Mouse (Mus musculus) kidney, adult 8-10 months (tissue): ENCODE data around the gene Olfm1.

Experiments
- DNase-seq, 2 experiments: peaks; one replicate each; pipeline ENCODE4 v3.0.0; 2022

Gene Olfm1

DNA sequence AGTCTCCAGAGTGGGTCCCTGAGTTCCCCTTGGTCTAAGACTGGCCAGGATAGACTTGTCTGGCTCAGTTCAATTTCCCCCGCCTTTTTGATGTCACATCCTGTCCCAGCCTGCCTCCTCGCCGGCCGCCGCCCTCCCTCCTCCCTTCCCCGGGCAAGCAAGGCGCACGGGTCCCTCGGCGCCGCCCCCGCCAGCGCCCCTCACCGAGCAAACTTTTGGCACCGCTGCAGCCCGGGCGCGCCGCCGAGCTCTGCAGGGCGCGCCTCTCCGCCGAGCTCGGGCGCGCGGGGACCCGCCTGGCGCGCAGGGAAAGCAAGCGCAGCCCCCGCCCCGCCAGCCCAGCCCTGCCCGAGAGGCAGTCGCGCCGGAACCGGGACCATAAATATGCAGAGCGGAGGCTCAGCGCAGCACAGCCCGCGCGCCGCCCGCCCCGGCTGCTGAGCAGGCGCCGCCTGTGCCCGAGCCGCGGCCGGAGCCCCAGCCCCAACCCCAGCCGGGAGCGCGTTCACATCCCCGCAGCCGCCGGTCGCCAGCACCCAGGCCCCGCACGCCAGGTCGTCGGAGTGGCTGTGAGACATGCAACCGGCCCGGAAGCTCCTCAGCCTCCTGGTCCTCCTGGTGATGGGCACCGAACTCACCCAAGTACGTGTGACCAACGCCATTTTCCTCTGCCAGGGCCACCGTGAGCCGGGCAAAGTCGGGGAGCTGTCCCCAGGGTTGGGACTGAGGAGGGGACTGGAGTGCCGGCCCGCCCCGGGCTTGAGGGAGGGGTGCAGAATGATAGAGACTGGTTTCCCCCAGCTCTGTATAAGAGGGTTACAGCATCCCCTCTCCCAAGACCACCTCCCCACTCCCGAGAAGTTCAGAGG is at the start of gene Olfm1:
Gene Olfm1 (plus strand): TSS at position 172 of the 869 bp plus-strand sequence.
- peak; percentile 17 to 27 for DNase-seq

DNA sequence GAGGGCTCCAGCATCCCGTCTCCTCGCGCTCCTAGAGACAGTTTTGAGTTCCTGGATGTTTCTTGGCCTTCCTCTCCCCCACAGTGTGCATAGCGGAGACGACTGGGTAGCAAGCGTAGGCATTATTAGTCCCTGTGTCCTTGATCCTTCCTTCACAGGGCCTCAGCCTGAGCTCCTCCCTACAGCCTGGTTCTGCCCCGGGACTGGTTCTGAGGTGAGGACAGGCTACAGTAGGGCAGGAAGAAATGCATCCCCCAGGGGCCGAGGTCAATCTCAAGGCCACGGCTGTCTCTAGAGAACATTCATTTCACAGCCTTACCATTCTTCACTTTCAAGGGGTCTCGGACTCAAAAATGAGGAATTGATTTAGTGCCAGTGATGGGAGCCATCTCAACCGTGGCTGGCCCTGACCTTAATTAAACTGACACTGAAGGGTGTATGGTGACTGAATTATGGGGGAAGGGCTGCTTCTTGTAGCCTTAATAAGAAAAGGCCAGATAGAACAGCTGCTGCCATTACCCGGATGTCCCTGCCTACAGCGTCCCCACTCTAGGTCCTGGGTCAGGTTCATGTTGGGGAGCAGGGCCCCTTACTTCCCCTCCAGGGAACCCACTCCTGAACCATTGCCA is 49.3 kb upstream of the Olfm1 start:
- no peak for DNase-seq

DNA sequence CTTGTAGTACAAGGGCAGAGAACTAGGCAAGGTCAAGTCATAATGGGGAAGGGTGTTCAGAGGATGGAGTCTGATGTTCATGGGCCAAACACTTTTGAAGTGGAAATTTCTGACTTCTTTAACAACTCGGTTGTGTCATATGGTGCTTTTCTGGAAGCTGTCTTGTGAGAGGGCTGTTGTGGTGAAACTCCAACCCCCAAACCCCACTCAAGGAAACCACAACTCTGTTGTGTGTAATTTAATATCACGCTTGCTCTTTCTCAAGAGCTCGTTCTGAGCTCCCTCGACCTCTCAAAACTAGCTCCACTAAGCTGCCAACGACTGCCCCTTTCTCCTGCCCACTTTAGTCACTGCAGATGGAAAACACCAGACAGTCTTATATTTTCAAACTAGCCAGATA is 47.1 kb upstream of the Olfm1 start:
- DNase-seq, result no peak

DNA sequence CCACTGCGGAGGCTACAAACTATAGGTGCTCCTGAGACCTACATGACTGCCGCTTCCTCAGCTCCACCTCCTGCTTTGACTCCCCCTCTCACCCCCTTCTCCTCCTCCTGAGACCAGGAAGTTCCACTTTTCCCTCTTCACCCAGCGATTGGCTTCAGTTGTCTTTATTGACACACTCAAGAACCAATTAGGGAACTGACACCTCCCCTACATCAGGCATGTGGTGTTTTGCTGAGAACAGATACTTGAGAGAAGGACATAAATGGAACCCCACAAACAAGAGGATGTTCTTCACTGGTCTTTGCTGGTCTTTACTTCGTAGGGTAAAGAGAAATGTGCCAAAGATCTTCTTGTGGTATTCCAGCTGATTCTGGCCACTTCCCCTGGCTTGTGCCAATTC is 46.6 kb upstream of the Olfm1 start:
- no peak for DNase-seq

DNA sequence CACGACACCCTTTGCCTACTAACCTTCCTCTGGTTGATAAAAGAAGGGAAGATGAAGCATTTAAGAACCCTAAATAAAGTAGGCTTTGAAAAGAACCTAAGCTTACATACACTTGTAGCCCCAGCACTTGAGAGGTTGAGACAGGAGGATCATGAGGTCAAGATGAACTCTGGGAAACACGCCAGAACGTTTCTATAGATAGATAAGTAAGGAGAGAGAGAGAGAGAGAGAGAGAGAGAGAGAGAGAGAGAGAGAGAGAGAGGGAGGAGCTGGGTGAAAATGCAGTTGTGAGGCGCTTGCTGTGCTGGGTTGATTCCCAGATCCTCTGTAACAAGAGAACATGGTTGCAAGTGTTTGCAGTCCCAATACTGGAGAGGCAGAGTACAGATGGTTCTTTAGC is 46.1 kb upstream of the Olfm1 start:
- DNase-seq, result no peak

DNA sequence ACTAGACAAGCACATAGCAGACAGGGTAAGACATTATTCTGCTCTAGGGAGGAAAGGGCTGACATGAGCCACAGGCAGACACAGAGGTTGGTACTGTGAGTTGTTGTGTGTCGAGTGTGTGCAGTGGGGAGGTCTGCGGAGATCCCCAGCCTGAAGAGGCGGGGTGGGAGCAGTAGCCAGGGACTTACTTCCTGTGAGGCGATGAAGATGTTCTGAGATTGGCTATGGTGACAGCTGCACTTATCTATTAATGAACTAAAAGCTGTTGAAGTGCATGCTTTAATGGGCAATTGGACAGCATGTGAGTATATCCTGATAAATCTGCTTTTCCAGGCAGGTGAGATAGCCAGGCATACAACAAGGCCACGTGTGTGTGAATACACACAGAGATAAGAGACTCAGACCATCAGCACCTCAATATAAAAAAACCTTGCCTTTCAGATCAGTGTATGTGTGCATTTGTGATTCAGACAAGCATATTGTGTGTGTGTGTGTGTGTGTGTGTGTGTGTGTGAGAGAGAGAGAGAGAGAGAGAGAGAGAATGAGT is 45.5 kb upstream of the Olfm1 start:
- no peak for DNase-seq

DNA sequence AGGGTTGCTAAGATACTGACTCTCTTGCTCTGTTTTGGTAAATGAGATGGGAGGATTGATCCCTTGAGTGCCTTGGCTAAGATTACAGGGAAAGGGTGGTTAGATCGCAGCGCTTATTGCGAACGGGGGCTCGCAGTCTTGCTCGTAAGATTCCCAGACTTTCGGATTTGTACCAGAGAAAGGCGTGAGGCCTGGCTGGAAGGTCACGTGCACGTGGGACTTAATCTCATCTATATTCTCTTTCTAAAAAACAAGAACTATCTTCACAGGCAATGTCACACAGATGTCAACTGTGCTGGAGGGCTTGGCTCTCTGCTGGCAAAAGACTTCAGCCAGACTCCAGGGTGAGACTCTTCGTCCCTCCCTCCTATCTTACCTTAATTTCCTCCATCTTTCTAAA is 43.1 kb upstream of the Olfm1 start:
- no peak for DNase-seq

DNA sequence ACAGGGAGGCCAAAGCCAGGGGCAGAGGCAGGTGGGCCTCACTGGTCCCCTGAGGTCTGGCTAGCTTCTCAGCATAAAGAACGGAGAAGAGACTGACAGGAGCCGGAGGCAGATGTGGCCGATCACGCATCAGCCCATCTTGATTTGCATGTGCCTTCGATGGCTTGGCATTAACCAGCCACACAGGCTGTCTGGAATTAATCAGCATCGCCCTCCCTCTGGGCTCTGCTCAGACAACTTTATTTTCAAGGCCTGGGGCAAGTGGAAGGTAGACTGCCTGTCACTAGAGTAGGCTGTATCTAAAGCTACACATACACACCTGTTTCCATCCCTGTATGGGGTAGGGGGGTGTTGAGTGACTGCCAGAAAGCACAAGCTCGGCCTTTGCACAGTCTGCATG is 32.2 kb upstream of the Olfm1 start:
- no peak for DNase-seq

DNA sequence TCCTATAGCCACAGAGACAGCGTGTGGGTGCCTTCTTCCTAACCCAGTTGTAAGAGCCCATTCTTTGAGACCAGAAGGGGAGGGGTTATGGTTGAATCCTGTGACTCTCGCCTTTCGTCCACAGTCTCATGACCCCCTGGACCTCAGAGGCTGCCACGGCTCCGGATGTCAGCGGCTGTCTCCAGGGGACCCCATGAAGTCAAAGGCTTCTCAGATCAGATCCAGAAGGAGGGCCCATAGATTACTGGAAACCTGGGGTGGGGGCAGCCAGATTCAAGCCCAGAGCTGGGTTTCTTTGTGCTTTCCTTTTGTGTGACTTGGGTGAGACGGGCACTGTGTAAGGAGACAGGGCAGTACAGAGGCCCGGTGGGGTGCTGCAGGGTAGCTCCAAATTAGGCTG is 27.2 kb upstream of the Olfm1 start:
- DNase-seq, result peak; percentile 4

DNA sequence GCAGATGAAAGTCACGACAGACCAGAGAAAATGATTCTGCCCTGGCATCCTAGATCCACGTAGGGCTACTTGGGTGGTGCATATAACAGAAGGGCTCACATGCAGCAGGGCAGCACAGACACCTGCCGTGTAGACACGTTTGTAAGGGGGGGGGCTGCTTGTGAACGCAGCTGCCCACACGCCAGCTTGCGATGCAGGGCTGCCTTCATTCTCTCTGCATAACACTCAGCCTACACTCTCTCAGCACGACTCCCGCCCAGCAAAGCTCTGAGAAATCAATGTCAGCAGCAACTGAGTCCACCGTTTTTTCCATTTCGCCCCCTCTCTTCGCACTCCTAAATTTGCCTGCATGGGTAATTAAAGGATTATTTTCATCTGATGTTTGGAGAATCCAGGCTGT is 23.5 kb upstream of the Olfm1 start:
- no peak for DNase-seq

DNA sequence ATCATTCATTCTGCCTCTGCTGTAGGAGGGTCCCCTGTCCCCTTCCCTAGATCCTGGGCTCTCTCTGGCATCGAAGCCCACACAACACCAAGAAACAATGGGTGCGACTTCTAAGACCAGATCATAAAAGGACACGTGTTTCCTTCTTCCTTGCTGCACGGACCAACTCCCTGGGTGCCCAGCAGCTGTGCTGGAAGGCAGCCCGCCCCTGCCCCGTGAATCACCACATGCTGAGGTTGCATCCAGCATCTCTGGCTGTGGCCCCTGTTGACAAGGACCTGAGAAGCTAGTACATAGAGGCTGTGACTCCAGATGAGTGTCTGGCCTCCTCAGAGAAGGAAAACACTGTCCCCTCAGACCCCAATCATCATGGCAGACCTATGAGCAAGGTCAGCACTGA is 20.8 kb upstream of the Olfm1 start:
- no peak for DNase-seq

DNA sequence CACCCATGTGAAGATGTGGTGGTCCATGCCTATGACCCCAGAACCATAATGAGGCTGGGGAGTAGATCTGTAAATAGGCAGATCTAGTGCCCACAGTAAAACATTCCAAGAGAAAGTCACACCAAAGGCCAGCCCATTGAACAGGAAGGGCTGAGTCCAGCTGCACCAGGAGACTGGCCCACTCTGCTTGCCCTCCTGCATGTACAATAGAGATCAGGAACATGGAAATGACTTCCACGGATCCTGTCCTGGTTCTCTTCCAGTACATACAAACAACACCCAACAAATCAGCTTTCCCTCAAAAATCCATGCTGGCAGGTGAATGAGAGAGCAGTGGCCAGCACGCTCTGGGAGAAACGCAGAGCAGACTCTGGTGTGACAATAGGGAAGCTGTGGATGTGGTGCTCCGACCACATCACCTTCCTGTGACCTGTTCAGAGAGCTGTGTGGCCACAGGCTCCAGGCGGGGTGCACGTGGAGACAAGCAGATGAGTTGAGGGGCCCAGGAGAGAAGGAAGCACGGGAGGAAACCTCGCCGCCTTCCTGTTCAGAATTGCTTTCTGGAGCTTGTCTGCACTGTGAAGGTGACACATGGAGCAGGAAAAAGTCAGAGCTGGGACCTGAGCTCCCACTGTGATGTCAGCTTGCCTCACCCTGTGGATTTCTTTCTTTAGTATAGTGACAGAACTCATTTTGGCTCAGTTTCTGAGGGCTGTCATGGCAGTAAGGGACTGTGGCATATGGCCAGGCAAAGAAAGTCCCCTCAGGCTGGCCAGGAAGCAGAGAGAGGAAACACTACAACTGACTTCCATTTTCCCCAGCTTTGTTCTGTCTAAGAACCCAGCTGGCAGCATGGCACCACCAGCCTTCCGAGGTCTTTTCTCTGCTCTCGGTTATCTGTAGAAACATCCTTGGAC is 19.3 kb upstream of the Olfm1 start:
- no peak for DNase-seq

DNA sequence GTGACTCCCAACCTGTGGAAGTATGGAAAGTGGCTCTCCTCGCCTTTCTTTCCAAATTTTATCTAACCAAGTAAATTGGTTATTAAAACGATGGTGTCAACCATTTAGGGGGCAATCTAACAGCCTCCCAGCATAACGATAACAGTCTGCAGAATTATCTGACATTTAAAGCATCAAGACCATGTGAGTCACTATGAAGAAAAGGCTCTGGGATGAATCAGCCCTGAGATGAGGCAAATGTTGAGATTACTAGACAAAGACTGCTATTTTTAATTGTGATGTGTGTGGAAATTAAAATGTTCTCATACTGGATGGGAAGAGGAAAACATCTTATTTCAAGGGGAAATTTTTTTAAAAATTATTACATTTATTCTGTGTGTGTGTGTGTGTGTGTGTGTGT is 18.4 kb upstream of the Olfm1 start:
- DNase-seq, result no peak

DNA sequence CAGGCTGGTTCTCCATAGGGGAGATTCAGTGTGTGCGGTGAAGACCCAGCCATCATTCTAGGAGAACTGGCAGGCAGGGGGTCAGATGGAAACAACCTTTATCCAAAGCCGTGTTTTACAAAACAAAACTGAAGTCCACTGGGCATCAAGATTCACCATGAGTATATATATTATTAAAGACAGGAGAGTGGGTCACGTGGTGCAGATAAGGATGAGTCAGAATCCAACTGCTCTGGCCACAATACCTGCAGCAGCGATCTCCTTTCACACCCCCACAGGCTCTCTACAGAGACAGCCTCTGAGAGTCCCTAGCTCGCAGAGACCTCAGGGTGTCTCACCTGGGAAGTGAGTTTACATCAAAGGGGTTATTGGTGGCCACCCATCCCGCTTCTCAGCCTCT is 14.2 kb upstream of the Olfm1 start:
- DNase-seq, result no peak

DNA sequence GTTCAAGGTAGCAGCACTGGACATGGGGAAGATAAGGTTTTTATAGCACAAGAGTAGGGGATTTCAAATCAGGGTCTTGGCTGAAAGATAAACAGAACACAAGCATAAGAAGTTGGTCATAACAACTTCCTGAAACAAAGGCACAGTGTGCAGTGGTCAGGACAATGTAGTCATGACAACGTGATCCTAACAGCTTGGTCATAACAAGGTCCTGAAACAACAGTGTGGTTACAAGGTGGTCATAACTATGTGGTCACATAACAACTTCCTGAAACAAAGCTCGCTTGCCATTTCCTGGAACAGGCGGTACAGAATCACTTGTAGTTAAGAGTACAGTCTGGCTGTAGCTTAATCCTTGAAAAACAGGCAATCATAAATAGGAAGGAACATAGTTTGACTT is 12.7 kb upstream of the Olfm1 start:
- no peak for DNase-seq

DNA sequence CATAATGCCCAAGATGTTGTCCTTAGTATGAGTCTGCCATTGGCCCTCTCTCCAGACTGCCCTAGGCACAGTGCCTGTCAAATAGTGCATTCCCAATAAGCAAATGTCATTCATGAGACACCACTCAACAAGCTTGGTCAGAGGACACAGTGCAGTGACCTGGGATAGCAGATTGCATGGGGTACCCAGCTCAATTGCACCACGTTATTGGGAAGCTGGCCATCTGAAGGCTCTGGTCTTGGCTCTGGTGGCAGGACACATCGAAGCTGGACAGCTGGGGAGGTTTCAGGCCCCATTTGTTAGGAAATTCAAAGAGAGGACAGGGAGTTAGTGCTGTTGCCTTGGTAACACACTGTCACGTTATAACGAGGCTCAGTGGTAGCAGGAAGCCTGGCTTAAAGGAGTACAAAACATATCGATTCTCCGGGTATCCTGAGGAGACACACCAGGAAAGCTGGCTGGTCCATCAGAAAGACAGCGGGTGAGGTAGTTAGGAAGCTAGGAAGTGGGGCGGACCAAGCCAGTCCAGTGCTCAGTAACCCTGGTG is 4.3 kb upstream of the Olfm1 start:
- DNase-seq, result no peak

DNA sequence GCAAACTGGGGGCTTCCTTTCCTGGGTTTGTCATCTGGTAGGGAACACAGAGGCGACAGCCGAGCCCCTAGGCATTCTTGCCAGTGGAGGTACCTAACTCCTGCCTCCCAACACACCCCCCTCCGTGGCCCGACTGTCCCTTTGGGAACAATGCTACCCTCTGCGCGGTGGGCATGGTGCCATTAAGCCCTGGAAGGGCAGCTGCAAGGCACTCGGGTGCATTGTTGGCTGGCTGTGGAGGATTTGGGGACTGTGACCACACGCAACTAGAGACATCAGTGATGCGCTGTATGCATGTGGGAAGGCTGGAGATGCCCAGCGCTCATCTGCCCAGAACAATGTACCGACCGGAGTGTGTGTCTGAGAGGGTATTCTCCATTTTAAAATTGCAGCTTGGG is 897 bp downstream of the Olfm1 start:
- DNase-seq, result no peak

DNA sequence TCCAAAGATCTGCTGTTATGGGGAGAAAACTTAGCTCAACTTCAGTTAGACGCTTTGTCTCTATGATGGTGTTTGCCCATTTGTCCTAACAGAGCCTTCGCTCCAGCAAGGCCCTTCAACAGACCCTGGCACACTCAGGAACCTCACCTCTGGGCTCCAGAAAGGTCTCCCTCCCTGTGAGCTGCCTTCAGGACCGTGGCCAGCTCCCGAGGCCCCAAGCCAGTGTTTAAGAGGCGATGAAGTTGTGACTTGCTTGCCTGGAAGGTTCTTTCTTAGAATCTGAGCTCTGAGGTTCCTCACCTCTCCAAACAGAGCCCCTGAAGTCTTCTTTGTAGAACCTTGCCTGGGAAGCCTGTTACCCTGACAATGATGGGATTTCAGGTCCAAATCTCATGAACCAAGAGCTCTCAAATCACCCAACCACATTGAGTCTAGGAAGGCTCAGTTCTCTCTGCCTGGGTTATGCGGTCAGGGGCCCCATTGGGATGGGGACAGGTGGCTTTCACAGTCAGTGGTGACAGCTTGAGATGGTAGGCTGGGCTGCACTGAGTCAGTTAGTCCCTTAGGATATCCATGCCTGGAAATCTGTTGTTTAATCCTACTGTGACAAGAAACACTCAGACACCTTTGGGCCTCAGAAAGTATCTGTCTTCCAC is 2.3 kb downstream of the Olfm1 start:
- no peak for DNase-seq

DNA sequence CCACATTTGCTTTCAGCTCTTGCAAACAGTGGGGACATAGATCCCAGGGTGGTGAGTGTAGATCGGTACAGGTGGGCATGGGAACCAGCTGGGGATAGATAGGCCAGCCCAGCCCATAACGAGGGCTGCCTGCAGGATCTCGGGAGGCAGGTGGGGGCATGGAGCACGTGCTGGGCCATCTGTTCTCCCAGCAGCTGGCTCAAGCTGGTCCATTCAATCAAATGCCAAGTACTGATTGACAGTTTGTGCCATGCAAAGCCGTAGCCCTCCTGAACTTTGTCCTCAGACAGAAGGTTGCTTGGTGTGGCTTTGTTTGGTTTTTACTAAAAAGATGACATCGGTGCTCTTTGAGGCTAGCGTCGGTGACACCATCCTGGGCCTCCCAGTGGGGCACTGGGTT is 2.9 kb downstream of the Olfm1 start:
- no peak for DNase-seq

DNA sequence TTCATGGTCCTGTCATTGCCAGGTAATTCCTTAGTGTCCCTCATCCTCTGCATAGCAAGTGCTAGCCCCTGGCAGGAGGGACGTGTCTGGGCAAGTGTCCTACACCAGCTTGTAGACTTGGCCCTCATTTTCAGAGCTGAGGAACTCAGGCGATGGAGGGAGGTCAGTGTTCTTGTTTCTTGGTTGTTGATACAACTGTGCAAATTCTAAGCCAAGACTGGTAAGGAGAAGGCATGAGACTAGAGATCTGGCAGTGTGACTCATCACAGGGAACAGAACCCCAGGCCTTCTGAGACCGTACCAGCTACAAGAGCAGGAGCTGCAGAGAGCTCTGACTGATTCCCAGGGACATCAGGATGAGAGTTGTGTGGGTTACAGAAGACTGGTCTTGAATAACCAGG is 8.6 kb downstream of the Olfm1 start:
- DNase-seq, result no peak

DNA sequence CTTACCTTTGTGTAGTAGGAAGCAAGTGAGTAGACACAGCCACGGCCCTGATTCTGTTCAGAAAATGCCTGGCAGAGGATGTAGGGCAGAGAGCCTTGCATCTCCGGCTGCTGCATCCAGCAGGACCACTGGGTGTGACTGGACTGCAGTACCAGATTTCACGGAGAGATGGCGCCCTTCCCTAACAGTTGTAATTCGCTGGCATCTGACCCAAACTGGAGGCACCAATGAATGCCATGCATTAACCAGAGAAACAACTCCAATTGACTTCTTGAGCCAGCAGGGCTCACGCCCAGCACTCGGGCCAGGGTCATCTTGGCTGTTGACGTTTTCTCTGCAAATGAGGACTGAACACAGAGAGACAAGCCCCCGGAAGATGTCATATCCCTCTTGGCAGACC is 11.4 kb downstream of the Olfm1 start:
- DNase-seq, result peak; percentile 76 to 92

DNA sequence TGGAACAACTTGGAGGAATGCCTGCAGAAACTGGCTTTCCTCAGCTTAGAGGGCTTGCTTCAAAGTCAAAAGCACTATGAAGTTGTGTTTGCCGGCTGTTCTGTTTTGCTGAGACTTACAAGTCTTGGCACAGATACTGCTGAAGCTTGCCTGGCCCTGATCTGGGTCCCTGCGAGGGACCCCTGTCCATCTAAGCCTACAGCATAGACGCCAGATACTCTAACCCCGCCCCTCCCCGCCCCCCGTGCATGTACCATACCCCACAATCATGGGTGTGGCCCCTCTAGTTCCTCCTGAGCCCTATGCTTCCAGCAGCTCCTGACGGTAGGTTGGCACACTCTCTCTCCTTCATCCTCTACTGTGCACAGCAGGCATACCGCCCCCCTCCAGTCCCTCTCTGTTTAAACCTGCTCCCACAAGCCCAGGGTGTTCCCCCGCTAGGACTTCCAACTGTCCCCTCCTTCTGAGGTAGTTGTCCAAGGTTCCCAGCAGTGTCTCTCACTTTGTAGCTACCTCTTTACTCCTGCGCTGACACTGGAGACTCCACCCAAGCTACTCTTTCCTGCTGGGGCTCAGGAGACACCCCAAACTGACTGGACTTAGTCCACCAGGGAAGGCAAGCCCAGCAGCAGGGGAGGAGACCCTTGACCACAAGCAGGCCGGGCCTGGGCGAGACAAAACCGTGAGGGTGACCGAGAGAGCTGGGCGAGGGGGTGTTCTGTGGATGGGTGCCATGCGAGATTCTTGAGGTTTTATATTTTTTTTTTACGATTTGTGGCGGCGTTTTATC is 12.1 kb downstream of the Olfm1 start:
- DNase-seq, result no peak
